Mouse (Mus musculus): ENCODE data around the gene Casp6.

Gene Casp6

GRCm38 (mm10) chr3:129923581-129923980, 22.4 kb downstream of the Casp6 start:
- DNase-seq (ENCODE audit: low spot score in 2 of 2) = no peak

GRCm38 (mm10) chr3:129925861-129926260, 24.6 kb downstream of the Casp6 start:
- no peak for DNase-seq (ENCODE audit: low spot score in 2 of 2)

GRCm38 (mm10) chr3:129930213-129930778, 29.1 kb downstream of the Casp6 start:
- peak; percentile 25 to 28 for DNase-seq (ENCODE audit: low spot score in 2 of 2)

GRCm38 (mm10) chr3:129932443-129932842, 31.2 kb downstream of the Casp6 start:
- no peak for DNase-seq (ENCODE audit: low spot score in 2 of 2)

- no peak for DNase-seq (ENCODE audit: low spot score in 2 of 2)
Observed at GRCm38 (mm10) chr3:129936561-129936960, 35.3 kb downstream of the Casp6 start.

GRCm38 (mm10) chr3:129937848-129938247, 36.6 kb downstream of the Casp6 start:
- no peak for DNase-seq (ENCODE audit: low spot score in 2 of 2)

- DNase-seq (ENCODE audit: low spot score in 2 of 2) = no peak
Observed at GRCm38 (mm10) chr3:129939058-129939457, 37.8 kb downstream of the Casp6 start.

- DNase-seq (ENCODE audit: low spot score in 2 of 2) = no peak
Observed at GRCm38 (mm10) chr3:129940780-129941179, 39.6 kb downstream of the Casp6 start.

GRCm38 (mm10) chr3:129941291-129941690, 40.1 kb downstream of the Casp6 start:
- DNase-seq (ENCODE audit: low spot score in 2 of 2) = no peak

- DNase-seq (ENCODE audit: low spot score in 2 of 2) = no peak
Observed at GRCm38 (mm10) chr3:129943813-129944212, 42.6 kb downstream of the Casp6 start.

GRCm38 (mm10) chr3:129946217-129946914, 45.1 kb downstream of the Casp6 start:
- no peak for DNase-seq (ENCODE audit: low spot score in 2 of 2)

- DNase-seq (ENCODE audit: low spot score in 2 of 2) = peak; percentile 19 to 49
Observed at GRCm38 (mm10) chr3:129948359-129948758, 47.1 kb downstream of the Casp6 start.

- peak in 1 of 2 experiments; percentile 10 for DNase-seq (ENCODE audit: low spot score in 2 of 2)
Observed at GRCm38 (mm10) chr3:129949158-129949773, 48.0 kb downstream of the Casp6 start.

GRCm38 (mm10) chr3:129953296-129953695, 52.1 kb downstream of the Casp6 start:
- DNase-seq (ENCODE audit: low spot score in 2 of 2) = no peak

GRCm38 (mm10) chr3:129962533-129962932, 61.3 kb downstream of the Casp6 start:
- DNase-seq (ENCODE audit: low spot score in 2 of 2) = no peak
